Mouse (Mus musculus): ENCODE measurements around the gene Lpcat2. TPM values are rescaled to one million over a fixed set of nuclear protein-coding genes. Genes with fewer than 3 reads are reported as not detected.

The Lpcat2 gene
- polyA plus RNA-seq, 1 experiment from 2014 or later, result 5.1 TPM

GRCm38 (mm10) chr8:92913396-92913795 is 58.3 kb downstream of the Lpcat2 start:
- no peaks in the 10 kb centered on the region for H3K36me3 ChIP-seq (ENCODE audit: control insufficient read depth, insufficient read depth, low read length)
- H3K9me3 ChIP-seq (replicated peaks; ENCODE audit: control insufficient read depth, low read length), result no peaks in the 10 kb centered on the region

GRCm38 (mm10) chr8:92916082-92916481 is 60.9 kb downstream of the Lpcat2 start:
- Histone ChIP-seq H3K4me1 (ENCODE audit: control insufficient read depth, insufficient read depth, low read length) (no peaks in the 10 kb centered on the region), H3K27me3 (replicated peaks; ENCODE audit: control insufficient read depth, insufficient read depth, low read length) (no peaks in the 10 kb centered on the region), H3K9ac (ENCODE audit: low read length) (no peak overlapping the region), H3K4me3 (ENCODE audit: low read depth, low read length) (no peak overlapping the region), H3K9me3 (replicated peaks; ENCODE audit: control insufficient read depth, low read length) (no peaks in the 10 kb centered on the region), H3K36me3 (ENCODE audit: control insufficient read depth, insufficient read depth, low read length) (no peaks in the 10 kb centered on the region), H3K4me2 (ENCODE audit: low read length) (no peak overlapping the region), H3K27ac (ENCODE audit: low read depth, low read length) (no peak overlapping the region)
- ATAC-seq (no peak), DNase-seq (ENCODE audit: low spot score) (no peak)
- WGBS, result 85% methylated on average over 3 of the region's 3 CpGs

More at GRCm38 (mm10) chr8:92913396-92913795, 58.3 kb downstream of the Lpcat2 start:
- no peak overlapping the region for H3K9ac ChIP-seq (ENCODE audit: low read length)
- no peak for DNase-seq (ENCODE audit: low spot score)
- no peaks in the 10 kb centered on the region for H3K4me1 ChIP-seq (ENCODE audit: control insufficient read depth, insufficient read depth, low read length)
- WGBS, result 93% methylated on average over 7 of the region's 7 CpGs
- no peak overlapping the region for H3K27ac ChIP-seq (ENCODE audit: low read depth, low read length)
- H3K27me3 ChIP-seq (replicated peaks; ENCODE audit: control insufficient read depth, insufficient read depth, low read length), result no peaks in the 10 kb centered on the region
- H3K4me2 ChIP-seq (ENCODE audit: low read length), result no peak overlapping the region
- no peak overlapping the region for H3K4me3 ChIP-seq (ENCODE audit: low read depth, low read length)
- no peak for ATAC-seq

- ATAC-seq (no peak), DNase-seq (ENCODE audit: low spot score) (no peak)
- H3K27me3 ChIP-seq (replicated peaks; ENCODE audit: control insufficient read depth, insufficient read depth, low read length), result no peaks in the 10 kb centered on the region
- H3K4me2 ChIP-seq (ENCODE audit: low read length), result no peak overlapping the region
- no peaks in the 10 kb centered on the region for H3K4me1 ChIP-seq (ENCODE audit: control insufficient read depth, insufficient read depth, low read length)
- no peaks in the 10 kb centered on the region for H3K36me3 ChIP-seq (ENCODE audit: control insufficient read depth, insufficient read depth, low read length)
- no peak overlapping the region for H3K4me3 ChIP-seq (ENCODE audit: low read depth, low read length)
- 40% methylated on average over 3 of the region's 3 CpGs for WGBS
- H3K9me3 ChIP-seq (replicated peaks; ENCODE audit: control insufficient read depth, low read length), result no peaks in the 10 kb centered on the region
- H3K27ac ChIP-seq (ENCODE audit: low read depth, low read length), result no peak overlapping the region
- no peak overlapping the region for H3K9ac ChIP-seq (ENCODE audit: low read length)
Measured at GRCm38 (mm10) chr8:92921768-92922167, 66.6 kb downstream of the Lpcat2 start.

- no peaks in the 10 kb centered on the region for H3K4me1 ChIP-seq (ENCODE audit: control insufficient read depth, insufficient read depth, low read length)
- no peak overlapping the region for H3K4me3 ChIP-seq (ENCODE audit: low read depth, low read length)
- no peaks in the 10 kb centered on the region for H3K27me3 ChIP-seq (replicated peaks; ENCODE audit: control insufficient read depth, insufficient read depth, low read length)
- no peak overlapping the region for H3K27ac ChIP-seq (ENCODE audit: low read depth, low read length)
- DNase-seq (ENCODE audit: low spot score) (no peak), ATAC-seq (no peak)
- H3K9ac ChIP-seq (ENCODE audit: low read length), result no peak overlapping the region
- no peak overlapping the region for H3K4me2 ChIP-seq (ENCODE audit: low read length)
- WGBS, result 80% methylated on average over 4 of the region's 4 CpGs
- H3K36me3 ChIP-seq (ENCODE audit: control insufficient read depth, insufficient read depth, low read length), result no peaks in the 10 kb centered on the region
- 0 out of 2 replicates have a peak, but pooled peaks cover 4% of the 10 kb centered on the region for H3K9me3 ChIP-seq (replicated peaks; ENCODE audit: control insufficient read depth, low read length)
Measured at GRCm38 (mm10) chr8:92928986-92929385, 73.8 kb downstream of the Lpcat2 start.

- WGBS, result 90% methylated on average over 4 of the region's 4 CpGs
- Histone ChIP-seq H3K4me1 (ENCODE audit: control insufficient read depth, insufficient read depth, low read length) (no peaks in the 10 kb centered on the region), H3K4me3 (ENCODE audit: low read depth, low read length) (no peak overlapping the region), H3K27me3 (replicated peaks; ENCODE audit: control insufficient read depth, insufficient read depth, low read length) (no peaks in the 10 kb centered on the region), H3K27ac (ENCODE audit: low read depth, low read length) (no peak overlapping the region), H3K36me3 (ENCODE audit: control insufficient read depth, insufficient read depth, low read length) (no peaks in the 10 kb centered on the region), H3K9ac (ENCODE audit: low read length) (no peak overlapping the region), H3K9me3 (replicated peaks; ENCODE audit: control insufficient read depth, low read length) (no peaks in the 10 kb centered on the region), H3K4me2 (ENCODE audit: low read length) (no peak overlapping the region)
- ATAC-seq (no peak), DNase-seq (ENCODE audit: low spot score) (no peak)
Measured at GRCm38 (mm10) chr8:92938056-92938455, 82.9 kb downstream of the Lpcat2 start.

GRCm38 (mm10) chr8:92949071-92949470 is 93.9 kb downstream of the Lpcat2 start:
- Histone ChIP-seq H3K36me3 (ENCODE audit: control insufficient read depth, insufficient read depth, low read length) (no peaks in the 10 kb centered on the region), H3K27me3 (replicated peaks; ENCODE audit: control insufficient read depth, insufficient read depth, low read length) (no peaks in the 10 kb centered on the region), H3K9ac (ENCODE audit: low read length) (no peak overlapping the region), H3K4me1 (ENCODE audit: control insufficient read depth, insufficient read depth, low read length) (no peaks in the 10 kb centered on the region), H3K4me3 (ENCODE audit: low read depth, low read length) (no peak overlapping the region), H3K4me2 (ENCODE audit: low read length) (no peak overlapping the region), H3K27ac (ENCODE audit: low read depth, low read length) (no peak overlapping the region), H3K9me3 (replicated peaks; ENCODE audit: control insufficient read depth, low read length) (no peaks in the 10 kb centered on the region)
- no peak for ATAC-seq
- whole genome bisulfite sequencing, result 90% methylated on average over 4 of the region's 4 CpGs
- no peak for DNase-seq (ENCODE audit: low spot score)

GRCm38 (mm10) chr8:92950639-92951371 is 95.7 kb downstream of the Lpcat2 start:
- ATAC-seq (no peak), DNase-seq (ENCODE audit: low spot score) (peak; percentile 11)
- no peak overlapping the region for H3K4me3 ChIP-seq (ENCODE audit: low read depth, low read length)
- H3K9me3 ChIP-seq (replicated peaks; ENCODE audit: control insufficient read depth, low read length), result no peaks in the 10 kb centered on the region
- no peak overlapping the region for H3K4me2 ChIP-seq (ENCODE audit: low read length)
- H3K36me3 ChIP-seq (ENCODE audit: control insufficient read depth, insufficient read depth, low read length), result no peaks in the 10 kb centered on the region
- 74% methylated on average over 12 of the region's 12 CpGs for WGBS
- no peak overlapping the region for H3K27ac ChIP-seq (ENCODE audit: low read depth, low read length)
- no peaks in the 10 kb centered on the region for H3K4me1 ChIP-seq (ENCODE audit: control insufficient read depth, insufficient read depth, low read length)
- no peaks in the 10 kb centered on the region for H3K27me3 ChIP-seq (replicated peaks; ENCODE audit: control insufficient read depth, insufficient read depth, low read length)
- H3K9ac ChIP-seq (ENCODE audit: low read length), result no peak overlapping the region

GRCm38 (mm10) chr8:92954044-92954443 is 98.9 kb downstream of the Lpcat2 start:
- Histone ChIP-seq H3K27ac (ENCODE audit: low read depth, low read length) (no peak overlapping the region), H3K27me3 (replicated peaks; ENCODE audit: control insufficient read depth, insufficient read depth, low read length) (no peaks in the 10 kb centered on the region), H3K4me2 (ENCODE audit: low read length) (no peak overlapping the region), H3K9ac (ENCODE audit: low read length) (no peak overlapping the region), H3K4me3 (ENCODE audit: low read depth, low read length) (no peak overlapping the region), H3K9me3 (replicated peaks; ENCODE audit: control insufficient read depth, low read length) (no peaks in the 10 kb centered on the region), H3K36me3 (ENCODE audit: control insufficient read depth, insufficient read depth, low read length) (no peaks in the 10 kb centered on the region), H3K4me1 (ENCODE audit: control insufficient read depth, insufficient read depth, low read length) (no peaks in the 10 kb centered on the region)
- DNase-seq (ENCODE audit: low spot score) (no peak), ATAC-seq (no peak)
- WGBS, result 90% methylated on average over 5 of the region's 5 CpGs

- Histone ChIP-seq H3K9me3 (replicated peaks; ENCODE audit: control insufficient read depth, low read length) (no peaks in the 10 kb centered on the region), H3K27ac (ENCODE audit: low read depth, low read length) (no peak within 1 kb of the TSS), H3K4me1 (ENCODE audit: control insufficient read depth, insufficient read depth, low read length) (0 out of 2 replicates have a peak, but pooled peaks cover 4% of the 10 kb centered on the region), H3K4me3 (ENCODE audit: low read depth, low read length) (peak within 1 kb of the TSS; percentile 24), H3K9ac (ENCODE audit: low read length) (peak within 1 kb of the TSS; percentile 37; the same call in 1 of the 2 replicates), H3K4me2 (ENCODE audit: low read length) (peak within 1 kb of the TSS; percentile 52), H3K27me3 (replicated peaks; ENCODE audit: control insufficient read depth, insufficient read depth, low read length) (peaks cover 34% of the 10 kb centered on the region), H3K36me3 (ENCODE audit: control insufficient read depth, insufficient read depth, low read length) (no peaks in the 10 kb centered on the region)
- no peak for ATAC-seq
- DNase-seq (ENCODE audit: low spot score), result no peak
- 80% methylated on average over 10 of the region's 10 CpGs for WGBS
Measured at GRCm38 (mm10) chr8:92959779-92960178, 104.6 kb downstream of the Lpcat2 start, which contains the start of gene Slc6a2. TSS of gene Slc6a2 (plus strand) at chr8:92960079.

All from forebrain, embryonic 14.5 days (tissue).